Mouse (Mus musculus) ES-CJ7 (cell line): ENCODE results near the gene Txndc12.

ENCODE experiments used
- DNase-seq: peaks from one replicate; pipeline ENCODE4 v3.0.0; 2011; ENCODE audit warnings: low read depth, low spot score

Txndc12 gene

DNA sequence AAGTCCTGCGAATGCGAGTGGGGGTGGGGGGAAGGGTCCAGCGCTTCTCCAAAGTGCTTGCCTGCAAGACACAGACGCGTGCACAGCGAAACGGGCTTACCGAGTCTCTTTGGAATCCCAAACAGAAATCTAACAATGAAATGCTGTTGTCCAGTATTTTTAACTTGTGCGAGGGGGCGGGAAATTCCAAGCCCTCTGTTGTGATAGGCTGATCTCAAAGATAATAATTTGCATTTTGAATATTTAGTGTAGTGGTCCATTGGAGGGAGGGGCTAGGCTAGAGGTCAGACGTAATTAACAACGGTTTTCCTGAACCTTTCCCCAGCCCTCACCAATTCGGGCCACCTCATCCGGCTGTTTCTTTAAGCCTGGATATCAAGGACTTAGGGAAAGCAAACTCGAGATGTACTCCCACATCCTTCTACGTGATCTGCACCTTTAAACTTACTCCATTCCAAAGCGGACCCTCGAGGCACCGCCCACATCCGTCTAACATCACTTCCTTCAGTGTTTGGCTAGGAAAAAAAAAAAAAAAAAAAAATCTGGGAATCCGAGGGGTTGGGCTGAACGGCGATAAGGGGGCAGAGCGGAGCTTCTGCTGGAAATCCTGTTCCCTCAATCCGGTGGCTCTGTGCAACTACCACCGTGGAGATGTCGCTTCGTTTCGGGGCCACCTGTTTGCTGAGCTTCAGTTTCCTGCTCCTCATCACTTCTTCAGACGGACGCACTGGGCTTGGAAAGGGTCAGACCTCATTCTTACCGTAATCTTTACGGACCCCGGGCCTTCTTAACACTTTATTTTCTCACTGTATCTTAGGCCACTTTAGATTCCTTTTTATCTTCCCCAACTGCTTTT, at the start of gene Txndc12:
Gene Txndc12 (plus strand): TSS at position 487 of the 856 bp plus-strand sequence.
- DNase-seq, result peak; percentile 93

GRCm38 (mm10) chr4:108789258-108789936, 45.0 kb upstream of the Txndc12 start:
- no peak for DNase-seq

DNA sequence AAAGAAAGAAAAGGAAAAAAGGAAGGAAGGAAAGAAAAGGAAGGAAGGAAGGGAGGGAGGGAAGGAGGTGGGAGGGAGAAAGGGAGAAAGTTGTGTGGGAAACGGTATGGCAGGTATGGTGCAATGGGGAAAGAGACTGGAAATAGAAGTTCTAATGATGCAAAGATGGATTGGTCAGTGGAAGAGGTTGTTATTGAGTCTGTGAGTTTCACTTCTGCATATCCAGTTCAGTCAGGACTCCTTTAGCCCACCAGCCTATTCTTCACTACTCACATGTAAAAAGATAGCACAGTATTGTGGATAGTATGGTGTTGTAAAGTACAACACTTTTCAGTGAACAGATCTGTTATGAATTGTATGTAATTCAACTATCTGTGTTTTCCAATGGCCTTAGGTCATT, 43.9 kb upstream of the Txndc12 start:
- DNase-seq, result no peak

GRCm38 (mm10) chr4:108793941-108794340, 40.5 kb upstream of the Txndc12 start:
- no peak for DNase-seq

- peak; percentile 56 for DNase-seq
These were observed 37.7 kb upstream of the Txndc12 start for GRCm38 (mm10) chr4:108796701-108797100.

- DNase-seq, result peak; percentile 51
These were observed 36.1 kb upstream of the Txndc12 start for GRCm38 (mm10) chr4:108798083-108798830.

GRCm38 (mm10) chr4:108803535-108803934, 30.9 kb upstream of the Txndc12 start:
- no peak for DNase-seq

GRCm38 (mm10) chr4:108811142-108811541, 23.3 kb upstream of the Txndc12 start:
- no peak for DNase-seq

DNA sequence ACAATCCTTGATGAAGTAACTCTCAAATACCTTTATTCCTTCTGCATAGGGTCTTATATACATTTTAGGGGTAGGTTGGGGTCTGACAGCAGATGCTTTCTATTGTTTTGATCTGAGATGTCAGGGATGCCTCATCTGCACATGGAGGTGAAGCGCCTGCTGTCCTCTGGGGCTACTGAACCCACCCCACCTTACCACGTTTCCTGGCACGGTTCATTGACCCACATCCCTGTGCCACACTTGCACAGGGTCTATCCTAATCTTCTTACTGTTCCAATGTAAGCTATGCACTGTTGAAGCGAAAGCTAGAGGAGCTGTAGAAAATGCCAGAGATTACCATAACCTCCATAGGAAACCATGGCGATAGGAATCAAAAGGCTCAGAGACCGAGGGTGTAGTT, 22.9 kb upstream of the Txndc12 start:
- DNase-seq, result no peak

GRCm38 (mm10) chr4:108825677-108826076, 8.7 kb upstream of the Txndc12 start:
- no peak for DNase-seq

DNA sequence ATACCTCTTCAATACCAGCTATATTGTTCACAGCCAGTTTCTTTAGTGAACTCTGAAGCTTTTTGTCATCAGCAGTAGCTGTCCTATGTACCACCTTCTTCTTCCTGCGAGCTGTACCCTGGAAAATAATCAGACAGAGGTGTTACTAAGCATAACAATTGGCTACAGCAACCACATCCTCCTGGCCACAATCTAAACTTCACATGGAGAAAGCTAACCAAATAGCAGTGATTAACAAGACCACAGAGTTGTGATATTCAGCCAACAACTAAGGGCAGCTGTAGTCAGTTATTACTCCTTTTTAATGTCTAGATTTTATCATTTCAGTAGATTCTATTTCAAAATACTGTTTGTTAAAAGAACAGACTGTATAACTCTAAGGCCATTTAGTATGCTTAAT, 8.3 kb upstream of the Txndc12 start:
- no peak for DNase-seq

DNA sequence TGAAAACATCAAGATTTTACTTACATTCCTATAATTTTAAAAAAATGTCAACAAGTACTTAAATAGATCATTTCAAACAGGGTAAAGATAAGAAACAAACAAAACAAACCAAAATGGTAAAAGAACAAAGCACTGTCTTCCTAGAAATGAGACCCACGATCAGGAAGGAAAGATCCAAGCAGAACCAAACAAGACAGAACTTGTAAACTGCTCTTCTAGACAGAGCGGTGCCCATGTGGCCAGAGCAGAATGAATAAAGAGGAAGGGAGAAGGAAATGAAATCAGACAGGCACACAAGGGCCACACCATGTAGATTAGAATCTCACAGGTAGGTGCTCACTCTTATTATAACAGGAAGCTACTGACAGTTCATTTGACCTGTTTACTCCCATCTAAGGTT, 7.8 kb upstream of the Txndc12 start:
- DNase-seq, result no peak

DNA sequence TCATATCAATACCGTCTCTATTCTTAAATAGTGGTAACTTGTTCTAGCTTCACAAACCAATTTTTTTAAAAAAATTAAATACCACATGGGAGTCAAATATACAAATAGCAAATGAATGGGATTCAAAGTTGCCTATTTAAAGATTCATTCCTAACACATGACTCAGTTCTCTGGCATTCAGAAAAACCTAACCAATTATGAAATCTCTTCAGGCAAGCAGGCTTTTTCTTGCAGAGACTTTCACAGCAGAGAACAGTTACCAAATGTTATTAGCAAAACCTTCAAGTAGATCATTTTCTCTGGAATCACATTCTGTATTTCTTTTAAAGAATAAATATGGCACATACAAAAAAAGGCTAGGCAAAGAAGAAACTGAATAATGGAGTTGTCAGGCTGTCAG, 3.7 kb upstream of the Txndc12 start:
- DNase-seq, result no peak

GRCm38 (mm10) chr4:108832916-108833827, 1.2 kb upstream of the Txndc12 start, which contains the start of gene Btf3l4:
Btf3l4 (minus strand) TSS chr4:108833614.
- peak; percentile 96 for DNase-seq

DNA sequence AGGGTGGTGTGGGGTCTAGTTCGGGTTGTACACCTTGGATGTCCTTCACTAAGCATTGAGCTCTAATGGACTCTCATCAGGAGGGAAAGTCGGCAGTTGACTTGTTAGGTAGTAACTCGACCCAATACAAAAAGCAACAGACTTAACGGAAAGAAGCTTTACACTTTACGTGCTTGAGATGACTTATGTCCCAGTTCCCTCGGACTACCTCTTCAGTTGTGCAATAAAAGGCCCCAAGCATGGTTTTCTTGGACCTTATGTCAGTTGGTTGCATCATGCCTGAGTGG, 630 bp upstream of the Txndc12 start:
- no peak for DNase-seq

- DNase-seq, result no peak
These were observed 540 bp downstream of the Txndc12 start for GRCm38 (mm10) chr4:108834971-108835311.

- DNase-seq, result peak; percentile 31
These were observed 1.1 kb downstream of the Txndc12 start for GRCm38 (mm10) chr4:108835496-108835895.

- no peak for DNase-seq
These were observed 3.6 kb downstream of the Txndc12 start for GRCm38 (mm10) chr4:108838031-108838430.

DNA sequence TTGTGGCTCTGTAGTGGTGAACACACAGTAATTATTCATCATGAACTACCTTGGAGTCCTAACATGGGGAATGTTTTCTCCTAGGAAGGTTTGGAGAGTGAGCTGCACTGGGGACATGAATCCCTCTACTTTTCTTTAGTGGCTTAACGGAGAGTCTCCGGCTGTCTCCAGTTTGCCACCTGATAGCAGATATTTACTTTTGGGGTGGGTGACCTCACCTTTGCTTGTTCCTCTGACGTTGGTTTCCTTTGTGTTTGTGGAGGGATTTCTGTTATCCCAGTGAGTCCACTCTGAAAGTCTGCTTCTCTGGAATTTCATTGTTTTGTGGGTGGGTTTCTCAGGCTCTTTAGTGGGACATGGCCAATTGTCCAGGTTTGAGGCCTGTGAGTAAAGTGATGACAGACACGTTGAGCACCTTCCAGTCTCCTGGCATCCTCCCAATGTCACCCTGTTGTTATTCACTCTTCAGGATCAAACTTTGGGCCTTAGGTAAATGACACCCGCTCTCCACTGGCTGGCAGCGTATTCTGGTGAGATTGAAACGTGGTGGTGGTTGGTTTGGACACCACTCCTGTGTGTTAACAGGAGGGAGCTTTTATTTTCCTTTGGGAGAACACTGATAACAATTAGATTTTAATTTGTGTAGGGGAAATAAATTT, 7.6 kb downstream of the Txndc12 start:
- DNase-seq, result no peak

- DNase-seq, result peak; percentile 16
These were observed 8.9 kb downstream of the Txndc12 start for GRCm38 (mm10) chr4:108843336-108843735.
